Mouse (Mus musculus): ENCODE measurements at regions not wholly inside any gene's neighbourhood (a gene's known extent, or its start where the extent isn't known, plus 50 kb on each side); places are given as distances from the start of the nearest gene placed in this dataset.

DNA sequence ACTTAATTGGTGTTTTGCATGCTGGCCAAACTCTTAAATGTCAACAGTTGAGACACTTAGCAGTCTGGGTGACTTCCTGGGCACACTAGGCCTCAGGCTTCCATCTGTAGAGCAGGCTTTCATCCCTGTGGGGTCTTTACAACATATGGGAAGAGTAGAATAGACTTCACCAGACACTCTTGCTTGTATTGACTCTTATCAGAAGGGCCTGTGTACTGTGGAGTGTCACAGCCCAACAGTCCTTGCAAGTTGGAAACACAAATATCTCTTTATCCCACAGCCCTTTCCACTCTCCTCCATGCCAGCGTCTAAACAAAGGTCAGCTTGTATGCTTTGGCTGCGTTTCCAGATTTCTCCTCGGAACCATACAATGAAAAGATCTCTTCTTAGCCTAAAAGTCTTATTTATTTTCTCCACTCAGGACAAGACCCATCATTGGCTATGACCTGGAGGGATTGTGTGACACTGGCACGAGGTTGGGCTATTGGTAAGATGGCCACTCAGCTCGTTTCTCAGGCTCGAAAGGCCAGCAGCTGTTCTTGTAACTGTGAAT, 50.6 kb upstream of the Itga6 start:
- Histone ChIP-seq H3K4me2 (no peak overlapping the region), H3K9ac (replicated peaks) (no peak overlapping the region), H3K9me3 (replicated peaks) (no peaks in the 10 kb centered on the region), H3K27ac (replicated peaks) (no peak overlapping the region), H3K27me3 (replicated peaks) (no peaks in the 10 kb centered on the region), H3K4me3 (replicated peaks) (no peak overlapping the region), H3K36me3 (no peaks in the 10 kb centered on the region), H3K4me1 (peaks cover 21% of the 10 kb centered on the region)
- 67% methylated on average over 6 of the region's 6 CpGs for WGBS
- no peak; the same call in 1 of the 2 replicates for ATAC-seq (ENCODE audit: low FRiP score)
